Mouse (Mus musculus) kidney, postnatal 0 days (tissue): ENCODE data around the gene Camk1d. TPM values are rescaled to one million over a fixed set of nuclear protein-coding genes. Genes with fewer than 3 reads are reported as not detected.

Experiments
- ATAC-seq: fragments of 200-750 bp; cut with Nextera tagmentation; replicated peaks from 2 replicates; pipeline ENCODE4 v1.8.0; 2017; ENCODE audit warnings: low read depth, moderate number of reproducible peaks, moderate TSS enrichment, moderate library complexity; ENCODE audit not compliant: low FRiP score
- DNase-seq: peaks from one replicate; pipeline ENCODE4 v3.0.0-alpha.2; 2016; ENCODE audit warnings: low spot score
- H3K27ac ChIP-seq: fragments of 300-500 bp; sonication (generic); 2 replicates; pipeline ENCODE4 v1.5.1; 2014; ENCODE audit warnings: mild to moderate bottlenecking
- H3K27me3 ChIP-seq: fragments of 300-500 bp; sonication (generic); 2 replicates; pipeline ENCODE4 v1.6.1; 2014; ENCODE audit warnings: low read length, mixed read lengths; ENCODE audit not compliant: insufficient read depth
- H3K36me3 ChIP-seq: fragments of 300-500 bp; sonication (generic); 2 replicates; pipeline ENCODE4 v1.6.1; 2014; ENCODE audit warnings: low read length, mixed read lengths; ENCODE audit not compliant: insufficient read depth
- H3K4me1 ChIP-seq: fragments of 300-500 bp; sonication (generic); replicated peaks from 2 replicates; pipeline ENCODE4 v1.6.1; 2014; ENCODE audit warnings: antibody characterized with exemption, low read length, mixed read lengths; ENCODE audit not compliant: insufficient read depth
- H3K4me2 ChIP-seq: fragments of 300-500 bp; sonication (generic); 2 replicates; pipeline ENCODE4 v1.6.1; 2014; ENCODE audit warnings: mild to moderate bottlenecking, low read length, moderate library complexity, mixed read lengths
- H3K4me3 ChIP-seq: fragments of 300-500 bp; sonication (generic); replicated peaks from 2 replicates; pipeline ENCODE4 v1.5.1; 2014; ENCODE audit warnings: low read depth, low read length
- H3K9ac ChIP-seq: fragments of 300-500 bp; sonication (generic); 2 replicates; pipeline ENCODE4 v1.6.1; 2014; ENCODE audit warnings: low read depth, low read length
- H3K9me3 ChIP-seq: fragments of 300-500 bp; sonication (generic); replicated peaks from 2 replicates; pipeline ENCODE4 v1.6.1; 2016; ENCODE audit warnings: low read length, inconsistent platforms, mixed read lengths
- CTCF ChIP-seq: IDR thresholded peaks from 2 replicates; pipeline ENCODE4 v1.5.1; 2016; ENCODE audit warnings: antibody characterized with exemption, low read depth, mild to moderate bottlenecking, moderate library complexity
- WGBS: fragments of 180-500 bp; shearing (Covaris S2); extraction: QIAGEN DNeasy Blood & Tissue Kit; methylation state at CpG from one replicate; pipeline ENCODE4 v1.1.7; 2014; 5-methylcytosine and 5-hydroxymethylcytosine counted together
- polyA plus RNA-seq: library from polyadenylated mRNA; unstranded; fragments of >200 nt; fragmentation: Nextera tagmentation; extraction: Ambion mirVana; gene quantifications from 2 replicates; pipeline ENCODE4 v1.2.1, GENCODE M21; 2015

The Camk1d gene
- polyA plus RNA-seq, 1 experiment from 2014 or later: 1.5 TPM

GRCm38 (mm10) chr2:5595356-5596191, 118.7 kb downstream of the Camk1d start:
- TF ChIP-seq CTCF: no peak
- Histone ChIP-seq H3K27ac (no peak overlapping the region), H3K4me3 (no peak overlapping the region), H3K9ac (no peak overlapping the region), H3K4me2 (no peak overlapping the region), H3K27me3 (no peaks in the 10 kb centered on the region), H3K9me3 (no peaks in the 10 kb centered on the region), H3K36me3 (no peaks in the 10 kb centered on the region), H3K4me1 (no peaks in the 10 kb centered on the region)
- 89% methylated on average over 8 of the region's 8 CpGs for WGBS
- ATAC-seq (no peak), DNase-seq (no peak)

- no peak overlapping the region for H3K4me3 ChIP-seq
- ATAC-seq (no peak), DNase-seq (no peak)
- H3K36me3 ChIP-seq: no peaks in the 10 kb centered on the region
- no peak overlapping the region for H3K4me2 ChIP-seq
- H3K9me3 ChIP-seq: no peaks in the 10 kb centered on the region
- no peak overlapping the region for H3K9ac ChIP-seq
- H3K27me3 ChIP-seq: no peaks in the 10 kb centered on the region
- H3K27ac ChIP-seq: no peak overlapping the region
- WGBS: 78% methylated on average over 6 of the region's 6 CpGs
- no peak for TF ChIP-seq CTCF
- no peaks in the 10 kb centered on the region for H3K4me1 ChIP-seq
These were observed 121.7 kb downstream of the Camk1d start for GRCm38 (mm10) chr2:5592461-5593136.

- Histone ChIP-seq H3K27me3 (no peaks in the 10 kb centered on the region), H3K4me3 (no peak overlapping the region), H3K27ac (no peak overlapping the region), H3K9me3 (no peaks in the 10 kb centered on the region), H3K9ac (no peak overlapping the region), H3K4me1 (no peaks in the 10 kb centered on the region), H3K4me2 (no peak overlapping the region), H3K36me3 (no peaks in the 10 kb centered on the region)
- WGBS: 65% methylated on average over 5 of the region's 5 CpGs
- no peak for DNase-seq
- no peak for ATAC-seq
- no peak for TF ChIP-seq CTCF
These were observed 124.2 kb downstream of the Camk1d start for GRCm38 (mm10) chr2:5590074-5590473.

- Histone ChIP-seq H3K9ac (no peak overlapping the region), H3K36me3 (no peaks in the 10 kb centered on the region), H3K4me1 (no peaks in the 10 kb centered on the region), H3K27me3 (no peaks in the 10 kb centered on the region), H3K9me3 (no peaks in the 10 kb centered on the region), H3K27ac (no peak overlapping the region), H3K4me3 (no peak overlapping the region), H3K4me2 (no peak overlapping the region)
- DNase-seq: no peak
- WGBS: 86% methylated on average over 5 of the region's 5 CpGs
- no peak for ATAC-seq
- no peak for TF ChIP-seq CTCF
These were observed 125.2 kb downstream of the Camk1d start for GRCm38 (mm10) chr2:5589163-5589562.

GRCm38 (mm10) chr2:5588329-5588982, 125.9 kb downstream of the Camk1d start:
- no peak for TF ChIP-seq CTCF
- H3K9ac ChIP-seq: no peak overlapping the region
- H3K36me3 ChIP-seq: no peaks in the 10 kb centered on the region
- H3K27me3 ChIP-seq: no peaks in the 10 kb centered on the region
- ATAC-seq (no peak), DNase-seq (no peak)
- 67% methylated on average over 8 of the region's 8 CpGs for WGBS
- H3K4me3 ChIP-seq: no peak overlapping the region
- no peak overlapping the region for H3K4me2 ChIP-seq
- no peaks in the 10 kb centered on the region for H3K4me1 ChIP-seq
- H3K9me3 ChIP-seq: no peaks in the 10 kb centered on the region
- H3K27ac ChIP-seq: no peak overlapping the region

- H3K27me3 ChIP-seq: no peaks in the 10 kb centered on the region
- ATAC-seq (no peak), DNase-seq (no peak)
- no peaks in the 10 kb centered on the region for H3K4me1 ChIP-seq
- H3K36me3 ChIP-seq: no peaks in the 10 kb centered on the region
- WGBS: 77% methylated on average over 6 of the region's 6 CpGs
- no peaks in the 10 kb centered on the region for H3K9me3 ChIP-seq
- no peak overlapping the region for H3K27ac ChIP-seq
- H3K4me2 ChIP-seq: no peak overlapping the region
- TF ChIP-seq CTCF: no peak
- no peak overlapping the region for H3K9ac ChIP-seq
- no peak overlapping the region for H3K4me3 ChIP-seq
These were observed 129.8 kb downstream of the Camk1d start for GRCm38 (mm10) chr2:5584318-5585027.
